Mouse (Mus musculus) heart, embryonic 13.5 days (tissue): ENCODE data around the gene Homer2. TPM values are rescaled to one million over a fixed set of nuclear protein-coding genes. Genes with fewer than 3 reads are reported as not detected.

Experiments
- ATAC-seq: fragments of 200-750 bp; cut with Nextera tagmentation; 2 replicates; pipeline ENCODE4 v1.8.0; 2017; ENCODE audit warnings: moderate TSS enrichment; ENCODE audit not compliant: insufficient number of reproducible peaks, low FRiP score, low TSS enrichment; ENCODE audit errors: extremely low read depth
- H3K27ac ChIP-seq: fragments of 300-500 bp; sonication (generic); replicated peaks from 2 replicates; pipeline ENCODE4 v1.5.1; 2015; ENCODE audit warnings: moderate library complexity, mild to moderate bottlenecking, inconsistent platforms
- H3K27me3 ChIP-seq: fragments of 300-500 bp; sonication (generic); replicated peaks from 2 replicates; pipeline ENCODE4 v1.6.1; 2015; ENCODE audit warnings: mild to moderate bottlenecking, inconsistent platforms
- H3K36me3 ChIP-seq: fragments of 300-500 bp; sonication (generic); 2 replicates; pipeline ENCODE4 v1.6.1; 2015; ENCODE audit warnings: mild to moderate bottlenecking, inconsistent platforms
- H3K4me1 ChIP-seq: fragments of 300-500 bp; sonication (generic); 2 replicates; pipeline ENCODE4 v1.6.1; 2015; ENCODE audit warnings: inconsistent platforms
- H3K4me2 ChIP-seq: fragments of 300-500 bp; sonication (generic); 2 replicates; pipeline ENCODE4 v1.6.1; 2015; ENCODE audit warnings: inconsistent platforms, mild to moderate bottlenecking, moderate library complexity
- H3K4me3 ChIP-seq: fragments of 300-500 bp; sonication (generic); 2 replicates; pipeline ENCODE4 v1.5.1; 2015; ENCODE audit warnings: moderate library complexity, mild to moderate bottlenecking, inconsistent platforms
- H3K9ac ChIP-seq: fragments of 300-500 bp; sonication (generic); 2 replicates; pipeline ENCODE4 v1.6.1; 2015; ENCODE audit warnings: inconsistent platforms, mild to moderate bottlenecking, moderate library complexity
- H3K9me3 ChIP-seq: fragments of 300-500 bp; sonication (generic); 2 replicates; pipeline ENCODE4 v1.6.1; 2016; ENCODE audit warnings: inconsistent platforms
- WGBS: fragments of 180-500 bp; shearing (Covaris S2); methylation state at CpG from one replicate; pipeline ENCODE4 v1.1.7; 2015; ENCODE audit warnings: mixed read lengths; 5-methylcytosine and 5-hydroxymethylcytosine counted together
- polyA plus RNA-seq: library from polyadenylated mRNA; unstranded; fragments of >200 nt; fragmentation: Nextera tagmentation; extraction: Ambion mirVana; gene quantifications from 2 replicates; pipeline ENCODE4 v1.2.1, GENCODE M21; 2015

Homer2 gene
- polyA plus RNA-seq, 1 experiment from 2014 or later, result 73.4 TPM

DNA sequence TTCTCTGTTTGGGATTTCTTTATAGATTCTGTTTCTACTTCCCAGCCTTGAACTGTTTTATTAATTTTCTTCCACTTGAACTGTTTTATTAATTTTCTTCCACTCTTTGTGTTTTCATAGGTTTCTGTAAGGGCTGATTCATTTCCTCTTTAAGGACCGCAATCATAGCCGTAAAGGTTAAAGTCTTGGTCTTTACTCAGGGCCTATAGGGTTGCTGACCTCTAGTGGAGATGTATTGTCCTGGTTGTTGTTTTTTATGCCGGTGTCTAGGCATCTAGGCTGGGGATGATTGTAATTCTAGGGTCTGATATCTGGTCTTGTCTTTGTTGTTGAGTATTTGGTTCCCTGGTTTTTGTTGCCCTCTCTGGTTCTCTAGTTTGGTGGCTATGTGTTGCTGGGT lies 123.8 kb downstream of the Homer2 start:
- H3K36me3 ChIP-seq, result peaks cover 66% of the 10 kb centered on the region

DNA sequence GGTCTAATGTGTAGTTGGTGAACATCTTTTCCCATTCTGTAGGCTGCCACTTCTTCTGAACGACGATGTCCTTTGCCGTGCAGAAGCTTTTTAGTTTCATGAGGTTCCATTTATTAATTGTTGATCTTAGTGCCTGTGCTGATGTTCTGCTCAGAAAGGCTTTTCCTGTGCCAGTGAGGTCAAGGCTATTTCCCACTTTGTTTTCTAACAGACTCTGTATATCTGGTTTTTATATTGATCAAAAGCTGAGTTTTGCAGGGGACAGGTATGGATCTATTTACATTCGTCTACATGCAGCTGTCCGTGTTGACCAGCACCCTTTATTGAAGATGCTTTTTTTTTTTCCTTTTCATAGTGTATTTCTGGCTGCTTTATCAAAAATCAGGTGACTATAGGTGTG lies 128.0 kb downstream of the Homer2 start:
- no peak for ATAC-seq
- H3K9me3 ChIP-seq, result no peaks in the 10 kb centered on the region
- 96% methylated on average over 5 of the region's 5 CpGs for WGBS
- H3K9ac ChIP-seq, result no peak overlapping the region
- H3K4me1 ChIP-seq, result peaks cover 10% of the 10 kb centered on the region
- no peak overlapping the region for H3K27ac ChIP-seq
- peaks cover 60% of the 10 kb centered on the region for H3K36me3 ChIP-seq
- no peaks in the 10 kb centered on the region for H3K27me3 ChIP-seq
- H3K4me2 ChIP-seq, result no peak overlapping the region
- no peak overlapping the region for H3K4me3 ChIP-seq

More for the DNA sequence above, 123.8 kb downstream of the Homer2 start:
- H3K9ac ChIP-seq, result no peak overlapping the region
- H3K27ac ChIP-seq, result no peak overlapping the region
- no peaks in the 10 kb centered on the region for H3K9me3 ChIP-seq
- no peak overlapping the region for H3K4me3 ChIP-seq
- 63% methylated on average over 3 of the region's 3 CpGs for WGBS
- H3K4me2 ChIP-seq, result no peak overlapping the region
- no peaks in the 10 kb centered on the region for H3K4me1 ChIP-seq
- no peaks in the 10 kb centered on the region for H3K27me3 ChIP-seq
- no peak for ATAC-seq

- no peak overlapping the region for H3K9ac ChIP-seq
- H3K4me2 ChIP-seq, result no peak overlapping the region
- peaks cover 16% of the 10 kb centered on the region for H3K4me1 ChIP-seq
- H3K9me3 ChIP-seq, result no peaks in the 10 kb centered on the region
- no peak overlapping the region for H3K27ac ChIP-seq
- 88% methylated on average over 7 of the region's 7 CpGs for WGBS
- no peak overlapping the region for H3K4me3 ChIP-seq
- ATAC-seq, result no peak
- H3K27me3 ChIP-seq, result no peaks in the 10 kb centered on the region
- peaks cover 60% of the 10 kb centered on the region for H3K36me3 ChIP-seq
These were observed 128.9 kb downstream of the Homer2 start for GRCm38 (mm10) chr7:81578413-81578812.

DNA sequence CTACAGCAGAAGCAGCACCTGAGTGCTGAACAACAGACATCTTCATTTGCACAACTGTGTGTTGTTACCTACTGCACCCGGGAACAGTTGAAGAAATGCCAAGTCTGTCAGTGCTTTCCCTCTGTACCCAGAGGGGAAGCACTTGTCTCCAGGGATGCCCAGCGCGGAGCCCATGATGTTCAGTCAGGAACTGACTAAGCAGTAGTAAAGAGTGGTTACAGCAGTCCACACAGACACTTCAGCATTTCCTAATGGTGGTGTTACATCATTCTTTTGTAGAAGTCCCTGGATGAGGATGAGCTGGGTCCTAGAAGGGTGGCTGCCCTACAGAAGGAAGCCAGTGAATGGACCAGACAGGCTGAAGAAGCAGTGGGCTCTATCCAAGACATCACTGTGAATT lies 129.5 kb downstream of the Homer2 start:
- Histone ChIP-seq H3K4me1 (peaks cover 21% of the 10 kb centered on the region), H3K4me2 (no peak overlapping the region), H3K9me3 (no peaks in the 10 kb centered on the region), H3K4me3 (no peak overlapping the region), H3K9ac (no peak overlapping the region), H3K27me3 (no peaks in the 10 kb centered on the region), H3K27ac (no peak overlapping the region), H3K36me3 (peaks cover 60% of the 10 kb centered on the region)
- no peak for ATAC-seq
- 92% methylated on average over 3 of the region's 3 CpGs for WGBS

GRCm38 (mm10) chr7:81575606-81576005 lies 131.7 kb downstream of the Homer2 start:
- H3K36me3 ChIP-seq, result peaks cover 52% of the 10 kb centered on the region
- peaks cover 33% of the 10 kb centered on the region for H3K4me1 ChIP-seq
- H3K9me3 ChIP-seq, result no peaks in the 10 kb centered on the region
- 91% methylated on average over 10 of the region's 10 CpGs for WGBS
- no peak for ATAC-seq
- no peak overlapping the region for H3K4me3 ChIP-seq
- H3K27ac ChIP-seq, result no peak overlapping the region
- no peak overlapping the region for H3K9ac ChIP-seq
- H3K4me2 ChIP-seq, result no peak overlapping the region
- H3K27me3 ChIP-seq, result no peaks in the 10 kb centered on the region

DNA sequence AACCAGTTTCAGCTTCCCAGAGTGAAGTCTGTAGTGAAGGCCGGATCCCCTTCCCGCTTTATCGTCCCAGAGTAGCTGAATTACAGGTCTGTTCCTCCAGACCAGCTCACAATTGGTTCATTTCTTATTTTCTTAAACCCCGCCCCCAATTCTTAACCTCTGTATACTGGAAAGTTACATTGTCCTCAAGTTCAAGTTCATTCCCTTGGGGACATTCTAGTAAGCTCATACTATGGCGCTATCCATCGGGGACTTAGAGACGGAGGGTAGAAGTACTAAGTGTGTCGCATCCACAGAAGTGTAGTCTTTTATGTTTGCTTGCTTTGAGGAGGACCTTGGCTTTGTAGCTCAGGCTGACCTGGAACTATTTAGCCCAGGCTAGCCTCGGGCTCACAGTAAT lies 133.5 kb downstream of the Homer2 start:
- Histone ChIP-seq H3K9ac (no peak overlapping the region), H3K4me3 (no peak overlapping the region), H3K4me2 (peak overlapping the region; percentile 85; the same call in 1 of the 2 replicates), H3K36me3 (peaks cover 39% of the 10 kb centered on the region), H3K4me1 (peaks cover 41% of the 10 kb centered on the region), H3K27ac (no peak overlapping the region), H3K9me3 (no peaks in the 10 kb centered on the region), H3K27me3 (no peaks in the 10 kb centered on the region)
- WGBS, result 91% methylated on average over 9 of the region's 9 CpGs
- no peak for ATAC-seq

DNA sequence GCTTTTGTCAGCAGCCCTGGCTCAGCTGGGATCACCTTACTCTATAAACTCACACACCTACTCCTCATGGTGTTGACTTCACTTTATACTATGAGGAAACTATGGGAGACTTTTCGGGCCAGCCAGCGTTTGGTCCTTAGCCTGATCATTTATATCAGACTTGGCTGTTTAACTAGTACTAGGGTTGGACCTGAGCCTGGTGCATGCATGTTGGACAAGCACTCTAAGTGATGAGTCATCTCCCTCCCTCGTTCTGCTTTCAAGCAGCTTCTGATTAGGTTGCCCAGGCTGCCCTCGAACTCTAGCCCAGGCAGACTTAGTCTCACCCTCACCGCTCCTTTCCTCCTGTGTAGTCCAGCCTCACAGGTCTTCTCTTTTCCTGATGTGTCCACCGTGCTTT lies 133.9 kb downstream of the Homer2 start:
- Histone ChIP-seq H3K9me3 (no peaks in the 10 kb centered on the region), H3K4me3 (peak overlapping the region; percentile 94), H3K4me1 (peaks cover 41% of the 10 kb centered on the region), H3K27me3 (no peaks in the 10 kb centered on the region), H3K36me3 (peaks cover 35% of the 10 kb centered on the region), H3K27ac (no peak overlapping the region), H3K4me2 (peak overlapping the region; percentile 85), H3K9ac (no peak overlapping the region)
- 68% methylated on average over 6 of the region's 6 CpGs for WGBS
- ATAC-seq, result no peak

DNA sequence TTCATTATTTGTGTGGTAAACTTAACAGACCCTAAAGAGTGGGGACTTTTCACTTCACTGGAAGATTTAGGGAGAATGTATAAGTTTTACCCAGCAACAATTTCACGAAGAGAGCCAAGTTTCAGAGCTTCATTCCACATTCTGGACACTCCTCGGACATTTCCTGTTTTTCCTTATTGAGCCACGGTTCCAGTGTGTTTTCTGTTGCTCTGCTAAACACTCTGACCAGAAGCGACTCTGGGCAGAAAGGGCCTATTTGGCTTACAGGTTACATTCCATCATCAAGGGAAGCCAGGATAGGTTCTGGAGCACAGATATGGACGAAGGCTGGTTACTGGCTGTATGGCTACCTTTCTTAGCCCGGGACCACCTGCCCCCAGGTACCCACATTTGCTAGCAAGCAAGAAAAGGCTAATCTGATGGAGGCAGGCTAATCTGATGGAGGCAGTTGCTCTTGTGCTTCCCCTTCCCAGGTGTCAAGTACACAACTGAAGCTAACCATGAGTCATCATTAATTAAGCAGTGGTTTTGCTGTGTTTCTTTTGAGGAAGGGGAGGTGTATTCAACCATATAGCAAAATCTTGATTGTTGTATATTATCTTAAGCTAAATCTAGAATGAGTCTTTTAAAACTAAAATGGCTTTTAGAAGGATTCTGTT lies 134.6 kb downstream of the Homer2 start:
- Histone ChIP-seq H3K9me3 (no peaks in the 10 kb centered on the region), H3K4me3 (peak overlapping the region; percentile 94), H3K4me2 (peak overlapping the region; percentile 85), H3K9ac (peak overlapping the region; percentile 93), H3K36me3 (peaks cover 28% of the 10 kb centered on the region), H3K27ac (peak overlapping the region; percentile 93), H3K4me1 (peaks cover 45% of the 10 kb centered on the region), H3K27me3 (no peaks in the 10 kb centered on the region)
- ATAC-seq, result no peak
- WGBS, result 49% methylated on average over 6 of the region's 6 CpGs

GRCm38 (mm10) chr7:81571941-81572441 lies 135.3 kb downstream of the Homer2 start:
- peak overlapping the region; percentile 94 for H3K4me3 ChIP-seq
- peak overlapping the region; percentile 93 for H3K27ac ChIP-seq
- H3K9ac ChIP-seq, result peak overlapping the region; percentile 93
- H3K4me2 ChIP-seq, result peak overlapping the region; percentile 85
- ATAC-seq, result no peak
- peaks cover 21% of the 10 kb centered on the region for H3K36me3 ChIP-seq
- 13% methylated on average over 15 of the region's 15 CpGs for WGBS
- no peaks in the 10 kb centered on the region for H3K27me3 ChIP-seq
- peaks cover 50% of the 10 kb centered on the region for H3K4me1 ChIP-seq
- no peaks in the 10 kb centered on the region for H3K9me3 ChIP-seq

- peaks cover 16% of the 10 kb centered on the region for H3K36me3 ChIP-seq
- peak within 1 kb of the TSS; percentile 93 for H3K9ac ChIP-seq
- H3K4me2 ChIP-seq, result peak within 1 kb of the TSS; percentile 85
- H3K27me3 ChIP-seq, result no peaks in the 10 kb centered on the region
- H3K4me1 ChIP-seq, result peaks cover 43% of the 10 kb centered on the region
- peak within 1 kb of the TSS; percentile 94 for H3K4me3 ChIP-seq
- ATAC-seq, result peak; percentile 91
- under 1% methylated on average over 94 of the region's 96 CpGs for WGBS
- peak within 1 kb of the TSS; percentile 93 for H3K27ac ChIP-seq
- no peaks in the 10 kb centered on the region for H3K9me3 ChIP-seq
These were observed 136.0 kb downstream of the Homer2 start, which contains the start of gene Whamm for GRCm38 (mm10) chr7:81571108-81571940. Gene Whamm (plus strand): TSS chr7:81571266.

DNA sequence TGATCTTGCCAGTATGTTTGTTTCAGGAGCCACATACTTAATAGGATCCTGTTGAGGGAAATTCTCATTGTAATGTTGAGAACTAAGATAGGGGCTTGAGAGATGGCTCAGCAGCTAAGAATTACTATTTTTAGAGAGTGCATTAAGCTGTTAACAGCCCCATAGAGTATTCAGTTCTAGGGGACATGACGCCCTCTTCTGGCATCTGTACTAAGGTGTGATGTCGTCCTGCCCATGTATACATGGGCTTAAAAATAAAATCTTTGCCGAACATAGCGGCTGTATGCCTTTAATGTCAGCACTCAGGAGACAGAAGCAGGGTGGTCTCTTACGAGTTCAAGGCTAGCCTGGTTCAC lies 136.6 kb downstream of the Homer2 start:
- whole genome bisulfite sequencing, result 1% methylated on average over 5 of the region's 5 CpGs
- peaks cover 10% of the 10 kb centered on the region for H3K36me3 ChIP-seq
- H3K4me3 ChIP-seq, result peak overlapping the region; percentile 94
- H3K27ac ChIP-seq, result peak overlapping the region; percentile 93
- ATAC-seq, result no peak
- H3K27me3 ChIP-seq, result no peaks in the 10 kb centered on the region
- H3K9me3 ChIP-seq, result no peaks in the 10 kb centered on the region
- peak overlapping the region; percentile 85 for H3K4me2 ChIP-seq
- peaks cover 43% of the 10 kb centered on the region for H3K4me1 ChIP-seq
- peak overlapping the region; percentile 33; the same call in 1 of the 2 replicates for H3K9ac ChIP-seq
